Mouse (Mus musculus) hindbrain, embryonic 10.5 days (tissue): Measurements from ENCODE around the gene Popdc2. TPM values are rescaled to one million over a fixed set of nuclear protein-coding genes. Genes with fewer than 3 reads are reported as not detected.

Experiments
- DNase-seq: peaks from one replicate; pipeline ENCODE4 v3.0.0-alpha.2; 2017; ENCODE audit warnings: low spot score
- H3K27ac ChIP-seq: fragments of 300-500 bp; sonication (generic); 2 replicates; pipeline ENCODE4 v1.5.1; 2016; ENCODE audit warnings: mild to moderate bottlenecking, moderate library complexity
- H3K27me3 ChIP-seq: fragments of 300-500 bp; sonication (generic); 2 replicates; pipeline ENCODE4 v1.6.1; 2016; ENCODE audit warnings: mild to moderate bottlenecking; ENCODE audit not compliant: poor library complexity, insufficient read depth, severe bottlenecking
- H3K36me3 ChIP-seq: fragments of 300-500 bp; sonication (generic); 2 replicates; pipeline ENCODE4 v1.6.1; 2016; ENCODE audit warnings: mild to moderate bottlenecking, moderate library complexity
- H3K4me1 ChIP-seq: fragments of 300-500 bp; sonication (generic); replicated peaks from 2 replicates; pipeline ENCODE4 v1.6.1; 2016; ENCODE audit warnings: mild to moderate bottlenecking
- H3K4me3 ChIP-seq: fragments of 300-500 bp; sonication (generic); 2 replicates; pipeline ENCODE4 v1.5.1; 2016; ENCODE audit warnings: mild to moderate bottlenecking, moderate library complexity
- H3K9me3 ChIP-seq: fragments of 300-500 bp; sonication (generic); 2 replicates; pipeline ENCODE4 v1.6.1; 2016; ENCODE audit warnings: mild to moderate bottlenecking, moderate library complexity
- WGBS: fragments of 180-500 bp; shearing (Covaris S2); methylation state at CpG from one replicate; pipeline ENCODE4 v1.1.7; 2016; 5-methylcytosine and 5-hydroxymethylcytosine counted together
- polyA plus RNA-seq: library from polyadenylated mRNA; unstranded; fragments of >200 nt; fragmentation: Nextera tagmentation; extraction: Ambion mirVana; gene quantifications from 2 replicates; pipeline ENCODE4 v1.2.1, GENCODE M21; 2016

Popdc2 gene
- polyA plus RNA-seq, 1 experiment from 2014 or later, result 0.68 TPM

DNA sequence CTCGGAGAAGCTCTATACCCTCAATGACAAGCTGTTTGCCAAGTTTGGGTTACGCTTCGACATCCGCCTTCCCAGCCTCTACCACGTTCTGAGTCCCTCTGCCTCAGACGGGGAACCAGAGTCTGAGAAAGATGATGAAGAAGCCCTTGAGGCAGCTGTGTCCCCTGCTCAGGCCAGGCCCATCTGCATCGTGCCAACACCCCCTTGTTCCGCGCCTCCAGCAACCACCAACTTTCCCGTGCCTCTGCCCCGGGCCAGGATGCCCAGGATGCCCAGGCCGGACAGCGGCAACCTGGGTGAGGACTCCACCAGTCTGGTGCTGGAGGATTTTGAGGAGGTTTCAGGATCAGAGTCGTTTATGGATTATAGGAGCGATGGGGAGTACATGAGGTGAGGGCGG lies 11.9 kb downstream of the Popdc2 start:
- H3K36me3 ChIP-seq, result no peaks in the 10 kb centered on the region
- H3K27me3 ChIP-seq, result no peaks in the 10 kb centered on the region
- no peak for DNase-seq
- no peaks in the 10 kb centered on the region for H3K9me3 ChIP-seq
- WGBS, result 83% methylated on average over 16 of the region's 16 CpGs
- H3K4me1 ChIP-seq, result peaks cover 32% of the 10 kb centered on the region
- H3K27ac ChIP-seq, result no peak overlapping the region
- peak overlapping the region; percentile 29 for H3K4me3 ChIP-seq

DNA sequence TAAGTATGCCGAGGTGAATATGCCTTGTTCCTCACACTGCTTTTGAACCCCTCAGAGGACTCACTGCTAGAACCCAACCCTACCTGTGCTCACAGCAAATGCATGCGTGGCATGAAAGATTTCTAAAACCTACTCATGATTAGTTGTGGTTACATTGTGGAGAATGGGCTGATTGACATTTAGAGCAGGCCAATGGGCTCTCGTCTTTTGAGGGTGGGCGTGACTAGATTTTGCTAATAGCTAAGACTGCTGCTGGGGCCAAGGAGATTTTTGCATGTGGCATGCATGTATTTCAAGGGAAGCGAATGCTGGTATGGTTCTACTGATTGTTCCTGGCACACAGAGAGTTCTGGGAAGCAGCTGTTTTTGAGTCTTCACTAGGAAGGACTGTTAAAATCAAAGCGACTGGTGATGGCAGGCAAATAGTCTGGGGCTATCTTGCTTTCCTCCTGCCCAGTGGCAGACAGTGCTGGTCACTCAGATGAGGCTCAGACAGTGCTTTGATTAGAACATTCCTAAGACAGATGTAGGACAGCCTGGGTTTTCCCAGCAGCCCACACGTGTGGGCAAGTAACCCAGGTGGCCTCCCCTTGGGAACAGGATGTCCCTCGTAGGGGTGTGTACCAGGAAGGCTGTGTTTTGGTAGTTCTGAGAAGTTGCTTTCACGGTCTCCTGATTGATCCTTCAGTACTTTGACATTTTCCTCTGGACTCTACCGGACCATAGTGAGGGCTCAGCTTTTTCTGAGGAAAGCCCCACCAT lies 12.6 kb downstream of the Popdc2 start:
- Histone ChIP-seq H3K4me1 (peaks cover 32% of the 10 kb centered on the region), H3K27me3 (no peaks in the 10 kb centered on the region), H3K27ac (no peak overlapping the region), H3K4me3 (peak overlapping the region; percentile 29; the same call in 1 of the 2 replicates), H3K9me3 (no peaks in the 10 kb centered on the region), H3K36me3 (no peaks in the 10 kb centered on the region)
- DNase-seq, result no peak
- WGBS, result 81% methylated on average over 10 of the region's 10 CpGs

DNA sequence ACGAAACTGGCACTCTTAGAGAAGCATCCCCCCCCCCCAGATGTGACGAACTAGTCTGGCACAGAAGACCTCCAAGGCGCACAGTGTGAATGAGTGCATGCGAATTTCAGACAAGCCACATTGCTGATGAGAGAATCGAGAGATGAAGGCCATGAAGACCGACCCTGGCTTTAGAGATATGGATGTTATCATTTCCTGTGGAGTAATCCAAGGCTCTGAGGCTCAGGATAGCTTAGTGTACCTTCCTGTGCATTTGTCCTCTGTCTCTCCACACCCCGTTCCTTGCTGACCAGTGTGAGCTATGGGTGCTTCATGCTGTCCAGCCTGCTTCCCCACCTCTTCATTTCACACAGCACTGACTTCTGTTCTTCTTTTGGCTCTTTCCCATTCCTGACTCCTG lies 13.2 kb downstream of the Popdc2 start:
- DNase-seq, result no peak
- no peak overlapping the region for H3K4me3 ChIP-seq
- H3K9me3 ChIP-seq, result no peaks in the 10 kb centered on the region
- H3K36me3 ChIP-seq, result no peaks in the 10 kb centered on the region
- H3K27ac ChIP-seq, result no peak overlapping the region
- 85% methylated on average over 7 of the region's 7 CpGs for WGBS
- no peaks in the 10 kb centered on the region for H3K27me3 ChIP-seq
- H3K4me1 ChIP-seq, result peaks cover 25% of the 10 kb centered on the region

DNA sequence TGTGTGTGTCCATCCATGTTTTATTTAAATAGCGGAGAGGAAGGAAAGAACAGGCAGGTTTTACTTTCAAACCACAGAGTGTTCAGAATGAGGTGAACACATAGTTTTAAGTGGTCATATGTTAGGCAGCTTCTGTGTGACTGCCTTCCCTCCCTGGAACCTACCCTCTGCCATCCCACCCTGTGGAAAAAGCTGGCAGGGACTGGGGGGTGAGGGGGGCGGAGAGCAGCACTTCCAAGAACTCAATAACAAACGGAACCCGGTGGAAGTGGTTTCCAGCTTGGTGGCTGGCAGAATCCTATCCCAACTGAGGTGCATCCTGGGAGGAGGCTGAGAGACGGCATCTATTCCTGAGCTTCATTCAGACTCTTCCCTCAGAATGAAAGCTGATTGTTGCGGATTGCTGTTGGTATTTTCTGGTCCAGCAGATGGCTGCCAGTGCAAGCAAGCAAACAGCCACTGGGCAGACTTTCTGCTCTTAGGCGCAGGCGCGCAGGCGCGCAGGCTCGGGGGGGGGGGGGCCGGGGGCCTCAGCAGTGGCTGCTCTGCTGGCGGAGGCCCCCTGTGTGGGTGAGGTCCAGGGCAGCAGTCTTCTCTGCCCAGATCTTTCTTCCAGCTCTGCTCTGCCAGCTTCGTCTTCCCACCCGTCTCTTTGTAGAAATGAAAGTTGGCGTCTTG lies 14.3 kb downstream of the Popdc2 start:
- no peaks in the 10 kb centered on the region for H3K9me3 ChIP-seq
- peak overlapping the region; percentile 84 for H3K27ac ChIP-seq
- peaks cover 19% of the 10 kb centered on the region for H3K4me1 ChIP-seq
- 36% methylated on average over 17 of the region's 17 CpGs for WGBS
- no peaks in the 10 kb centered on the region for H3K36me3 ChIP-seq
- peak overlapping the region; percentile 41 for H3K4me3 ChIP-seq
- H3K27me3 ChIP-seq, result no peaks in the 10 kb centered on the region
- DNase-seq, result peak; percentile 68

DNA sequence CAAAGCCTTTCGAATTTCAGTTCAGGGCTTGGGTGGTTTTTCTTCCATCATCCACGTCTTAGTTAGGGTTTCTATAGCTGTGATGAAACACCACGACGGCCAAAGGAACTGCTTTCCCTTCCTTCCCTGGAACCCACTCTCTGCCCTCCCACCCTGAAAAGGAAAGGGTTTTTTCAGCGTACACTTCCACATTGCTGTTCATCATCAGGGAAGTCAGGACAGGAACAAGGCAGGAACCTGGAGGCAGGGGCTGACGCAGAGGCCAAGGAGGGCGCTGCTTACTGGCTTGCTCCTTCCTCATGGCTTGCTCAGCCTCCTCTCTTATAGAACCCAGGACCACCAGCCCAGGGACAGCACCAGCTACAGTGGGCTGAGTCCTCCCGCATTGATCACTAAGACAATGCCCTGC lies 14.8 kb downstream of the Popdc2 start:
- Histone ChIP-seq H3K4me1 (peaks cover 19% of the 10 kb centered on the region), H3K27me3 (no peaks in the 10 kb centered on the region), H3K4me3 (peak overlapping the region; percentile 41), H3K9me3 (no peaks in the 10 kb centered on the region), H3K36me3 (no peaks in the 10 kb centered on the region), H3K27ac (peak overlapping the region; percentile 84)
- 60% methylated on average over 8 of the region's 8 CpGs for WGBS
- DNase-seq, result no peak

DNA sequence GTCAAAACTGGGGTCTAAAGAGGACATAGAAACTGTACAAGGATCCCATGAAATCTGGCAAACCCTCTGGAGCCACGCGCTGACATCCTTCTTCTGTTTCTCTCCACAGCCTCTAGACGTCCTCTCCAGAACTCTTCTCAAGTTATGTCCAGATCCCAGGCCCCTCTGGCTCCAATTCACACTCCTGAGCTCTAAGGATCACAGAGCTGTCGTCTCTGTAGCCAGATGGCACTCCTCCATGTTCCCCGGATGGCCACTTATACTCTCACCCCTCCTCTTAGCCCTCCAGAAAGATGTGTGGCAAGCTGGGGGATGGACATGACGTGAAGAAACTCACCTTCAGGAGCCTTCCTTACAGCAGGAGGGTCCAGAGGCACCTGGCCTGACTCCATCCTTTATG lies 15.5 kb downstream of the Popdc2 start:
- Histone ChIP-seq H3K9me3 (no peaks in the 10 kb centered on the region), H3K4me3 (no peak overlapping the region), H3K36me3 (no peaks in the 10 kb centered on the region), H3K4me1 (peaks cover 19% of the 10 kb centered on the region), H3K27me3 (no peaks in the 10 kb centered on the region), H3K27ac (no peak overlapping the region)
- DNase-seq, result no peak
- 83% methylated on average over 6 of the region's 6 CpGs for whole genome bisulfite sequencing

DNA sequence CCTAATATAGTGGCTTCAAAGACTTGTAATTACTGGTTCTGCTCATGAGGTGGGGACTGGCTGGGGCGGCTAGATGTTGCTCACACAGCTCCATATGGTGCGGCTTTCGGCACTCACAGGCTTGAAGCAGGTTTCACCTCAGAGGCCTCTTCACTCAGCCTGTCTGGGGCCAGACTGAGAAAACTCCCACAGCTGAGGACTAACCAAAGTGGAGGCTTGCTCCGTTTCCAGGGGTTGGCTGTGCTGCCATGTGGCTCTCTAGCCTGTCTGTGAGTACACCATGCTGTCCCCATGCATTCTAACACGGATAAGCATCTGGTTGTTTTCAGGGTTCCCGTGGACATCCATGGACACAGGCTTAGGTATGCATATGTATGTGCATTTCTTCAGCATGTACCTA lies 16.6 kb downstream of the Popdc2 start:
- Histone ChIP-seq H3K27ac (no peak overlapping the region), H3K4me3 (no peak overlapping the region), H3K36me3 (no peaks in the 10 kb centered on the region), H3K9me3 (no peaks in the 10 kb centered on the region), H3K27me3 (no peaks in the 10 kb centered on the region), H3K4me1 (peaks cover 15% of the 10 kb centered on the region)
- WGBS, result 79% methylated on average over 6 of the region's 6 CpGs
- DNase-seq, result no peak

DNA sequence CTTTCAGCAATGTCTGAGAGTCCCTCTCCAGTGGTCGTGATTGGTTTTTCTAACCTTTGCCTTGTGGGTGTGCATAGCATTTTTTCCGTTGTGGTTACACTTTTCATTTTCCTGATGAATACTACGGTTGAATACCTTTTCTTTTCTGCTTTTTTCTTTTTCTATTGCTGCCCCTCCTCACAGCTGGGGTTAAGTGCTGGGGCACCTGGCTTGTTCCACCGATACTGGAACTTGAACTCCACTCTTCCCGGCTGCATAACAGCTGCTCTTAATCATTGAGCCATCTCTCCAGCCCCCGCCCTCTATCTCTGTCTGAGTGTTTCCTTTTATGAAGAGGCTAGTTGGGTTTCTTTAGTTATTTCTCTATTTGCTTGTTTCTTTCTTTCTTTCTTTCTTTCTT lies 17.1 kb downstream of the Popdc2 start:
- Histone ChIP-seq H3K4me1 (peaks cover 13% of the 10 kb centered on the region), H3K36me3 (no peaks in the 10 kb centered on the region), H3K27me3 (no peaks in the 10 kb centered on the region), H3K4me3 (no peak overlapping the region), H3K9me3 (no peaks in the 10 kb centered on the region), H3K27ac (no peak overlapping the region)
- no peak for DNase-seq
- WGBS, result 51% methylated on average over 6 of the region's 6 CpGs

DNA sequence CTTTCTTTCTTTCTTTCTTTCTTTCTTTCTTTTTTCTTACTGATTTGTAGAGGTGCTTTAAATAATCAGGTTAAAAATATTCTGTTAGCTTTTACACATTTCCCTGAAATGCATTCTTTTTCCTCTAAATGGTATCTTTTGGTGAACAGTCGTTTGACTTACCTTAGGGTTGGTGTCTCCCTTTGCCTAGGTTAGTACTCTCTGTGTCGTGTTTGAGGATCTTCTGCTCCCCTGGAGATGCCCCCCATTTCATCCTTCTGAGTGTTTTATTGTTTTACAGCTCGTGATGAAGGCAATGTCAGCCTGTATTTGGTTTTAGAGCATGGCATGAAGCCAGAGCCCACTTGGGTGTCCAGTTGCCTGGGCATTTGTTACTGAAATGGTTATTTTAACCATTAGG lies 17.5 kb downstream of the Popdc2 start:
- Histone ChIP-seq H3K9me3 (no peaks in the 10 kb centered on the region), H3K27ac (no peak overlapping the region), H3K4me3 (no peak overlapping the region), H3K36me3 (no peaks in the 10 kb centered on the region), H3K27me3 (no peaks in the 10 kb centered on the region), H3K4me1 (peaks cover 13% of the 10 kb centered on the region)
- 73% methylated on average over 3 of the region's 3 CpGs for WGBS
- DNase-seq, result no peak

DNA sequence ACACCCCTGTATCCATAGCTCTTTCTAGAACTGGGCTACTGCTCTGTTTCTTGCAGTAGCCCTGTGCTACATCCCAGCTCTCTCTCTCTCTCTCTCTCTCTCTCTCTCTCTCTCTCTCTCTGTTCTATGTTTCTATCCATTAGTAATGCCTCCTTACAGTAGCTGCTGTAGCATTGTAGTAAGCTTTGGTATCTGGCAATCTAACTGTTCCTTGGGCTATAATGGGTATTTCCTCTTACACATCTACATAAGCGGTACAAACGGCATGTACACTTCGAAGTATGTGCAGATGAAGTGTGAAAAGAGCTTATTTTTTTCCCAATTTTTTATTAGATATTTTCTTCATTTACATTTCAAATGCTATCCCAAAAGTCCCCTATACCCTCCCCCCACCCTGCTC lies 17.9 kb downstream of the Popdc2 start:
- no peaks in the 10 kb centered on the region for H3K36me3 ChIP-seq
- no peaks in the 10 kb centered on the region for H3K9me3 ChIP-seq
- H3K4me3 ChIP-seq, result no peak overlapping the region
- no peak overlapping the region for H3K27ac ChIP-seq
- WGBS, result 88% methylated on average over 3 of the region's 3 CpGs
- no peaks in the 10 kb centered on the region for H3K27me3 ChIP-seq
- H3K4me1 ChIP-seq, result peaks cover 13% of the 10 kb centered on the region
- DNase-seq, result no peak

DNA sequence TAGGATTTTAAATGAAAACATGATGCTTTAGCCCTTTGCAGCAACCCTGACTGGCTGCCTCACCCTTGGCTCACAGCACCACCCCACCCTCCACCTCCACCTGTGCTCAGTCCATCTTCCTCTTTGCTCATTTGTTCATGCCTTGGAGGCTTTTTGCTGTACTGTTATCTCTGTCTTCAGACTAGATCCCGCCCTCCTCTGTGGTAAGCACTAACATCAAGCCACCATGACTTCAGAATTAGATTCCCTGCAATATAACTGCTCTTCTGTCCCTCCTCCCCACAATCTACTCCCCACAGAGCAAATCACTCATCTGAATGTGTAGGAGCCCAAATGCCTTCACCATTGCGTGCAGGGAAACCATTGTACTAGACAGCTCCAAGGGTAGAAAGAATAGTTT lies 21.7 kb downstream of the Popdc2 start:
- H3K36me3 ChIP-seq, result no peaks in the 10 kb centered on the region

DNA sequence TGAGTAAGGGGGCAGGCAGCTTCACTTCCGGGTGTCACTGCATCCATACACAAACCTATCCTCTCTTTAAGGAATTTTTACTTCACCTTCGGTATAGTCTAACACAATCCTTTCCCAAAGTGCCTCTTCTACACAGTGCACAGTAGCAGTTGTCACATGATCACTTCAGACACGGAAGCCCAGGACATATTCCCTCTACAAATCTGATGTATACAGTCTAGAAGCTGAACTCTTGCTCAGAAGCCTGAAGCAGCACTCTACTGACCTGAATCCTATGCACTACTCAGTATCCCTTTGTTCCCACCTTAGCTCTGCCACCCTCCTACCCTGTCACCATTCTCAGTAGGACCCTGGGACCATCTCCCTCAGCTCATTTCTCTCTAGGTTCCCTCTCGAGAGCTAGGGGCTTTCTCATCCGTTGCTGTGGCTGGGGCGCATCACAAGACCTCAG lies 23.2 kb downstream of the Popdc2 start:
- Histone ChIP-seq H3K4me3 (no peak overlapping the region), H3K27me3 (no peaks in the 10 kb centered on the region), H3K27ac (no peak overlapping the region), H3K36me3 (no peaks in the 10 kb centered on the region), H3K9me3 (no peaks in the 10 kb centered on the region), H3K4me1 (no peaks in the 10 kb centered on the region)
- no peak for DNase-seq
- WGBS, result 84% methylated on average over 6 of the region's 6 CpGs

More for the DNA sequence above, 21.7 kb downstream of the Popdc2 start:
- WGBS, result 75% methylated on average over 2 of the region's 2 CpGs
- Histone ChIP-seq H3K4me3 (no peak overlapping the region), H3K27me3 (no peaks in the 10 kb centered on the region), H3K4me1 (no peaks in the 10 kb centered on the region), H3K27ac (no peak overlapping the region), H3K9me3 (no peaks in the 10 kb centered on the region)
- DNase-seq, result no peak

DNA sequence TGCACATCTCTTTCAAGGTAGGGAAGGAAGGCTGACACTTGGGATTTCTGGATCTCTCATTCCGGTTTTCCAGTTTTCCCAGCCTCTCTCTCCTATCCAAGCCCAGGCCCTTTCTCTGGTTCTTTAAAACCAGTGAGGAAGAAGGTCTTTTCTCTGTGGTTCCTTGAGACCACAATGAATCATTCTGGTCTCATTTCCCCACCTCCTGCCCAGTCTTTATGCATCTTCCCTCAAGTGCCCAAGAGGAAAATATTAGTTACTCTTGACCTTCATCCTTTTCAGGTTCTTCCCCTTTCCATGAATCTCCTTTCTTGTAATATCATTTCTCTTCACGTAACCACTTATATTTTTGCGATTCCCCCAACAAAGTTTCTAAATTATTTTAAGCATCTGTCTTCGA lies 23.7 kb downstream of the Popdc2 start:
- no peak overlapping the region for H3K27ac ChIP-seq
- no peaks in the 10 kb centered on the region for H3K36me3 ChIP-seq
- DNase-seq, result no peak
- H3K9me3 ChIP-seq, result no peaks in the 10 kb centered on the region
- no peak overlapping the region for H3K4me3 ChIP-seq
- no peaks in the 10 kb centered on the region for H3K27me3 ChIP-seq
- H3K4me1 ChIP-seq, result no peaks in the 10 kb centered on the region
- 94% methylated on average over 4 of the region's 4 CpGs for WGBS
